Mouse (Mus musculus): ENCODE results near the gene Scn9a.

Gene Scn9a

GRCm38 (mm10) chr2:66634580-66635359, at the start of gene Scn9a:
TSS of gene Scn9a (minus strand) at chr2:66634962.
- DNase-seq = no peak

GRCm38 (mm10) chr2:66661988-66662387, 27.2 kb upstream of the Scn9a start:
- no peak for DNase-seq

GRCm38 (mm10) chr2:66656430-66656829, 21.7 kb upstream of the Scn9a start:
- DNase-seq = no peak

- DNase-seq = no peak
These were observed 20.7 kb upstream of the Scn9a start for GRCm38 (mm10) chr2:66655431-66655830.

GRCm38 (mm10) chr2:66644384-66644783, 9.6 kb upstream of the Scn9a start:
- no peak for DNase-seq

- DNase-seq = no peak
These were observed 2.0 kb downstream of the Scn9a start for GRCm38 (mm10) chr2:66632728-66633127.

- no peak for DNase-seq
These were observed 23.7 kb downstream of the Scn9a start for GRCm38 (mm10) chr2:66611091-66611490.

- DNase-seq = no peak
These were observed 37.4 kb downstream of the Scn9a start for GRCm38 (mm10) chr2:66597313-66597712.

- DNase-seq = no peak
These were observed 38.6 kb downstream of the Scn9a start for GRCm38 (mm10) chr2:66596145-66596544.

- no peak for DNase-seq
These were observed 44.6 kb downstream of the Scn9a start for GRCm38 (mm10) chr2:66590151-66590550.

- no peak for DNase-seq
These were observed 54.5 kb downstream of the Scn9a start for GRCm38 (mm10) chr2:66580026-66580808.

GRCm38 (mm10) chr2:66548254-66548653, 86.5 kb downstream of the Scn9a start:
- no peak for DNase-seq

- DNase-seq = no peak
These were observed 114.8 kb downstream of the Scn9a start for GRCm38 (mm10) chr2:66519966-66520365.

GRCm38 (mm10) chr2:66511424-66511823, 123.3 kb downstream of the Scn9a start:
- no peak for DNase-seq

GRCm38 (mm10) chr2:66508032-66508431, 126.7 kb downstream of the Scn9a start:
- DNase-seq = no peak

- DNase-seq = no peak
These were observed 127.1 kb downstream of the Scn9a start for GRCm38 (mm10) chr2:66507616-66508015.

GRCm38 (mm10) chr2:66502158-66502557, 132.6 kb downstream of the Scn9a start:
- no peak for DNase-seq

- no peak for DNase-seq
These were observed 140.2 kb downstream of the Scn9a start for GRCm38 (mm10) chr2:66494556-66494955.

- no peak for DNase-seq
These were observed 156.4 kb downstream of the Scn9a start for GRCm38 (mm10) chr2:66478395-66478794.

- no peak for DNase-seq
These were observed 161.5 kb downstream of the Scn9a start for GRCm38 (mm10) chr2:66473181-66473822.

- DNase-seq = no peak
These were observed 169.3 kb downstream of the Scn9a start for GRCm38 (mm10) chr2:66465484-66465883.

- DNase-seq = no peak
These were observed 169.8 kb downstream of the Scn9a start for GRCm38 (mm10) chr2:66464874-66465458.

- no peak for DNase-seq
These were observed 170.8 kb downstream of the Scn9a start for GRCm38 (mm10) chr2:66463916-66464315.

Measured in kidney, adult 11 months (tissue).